Mouse (Mus musculus) small intestine, adult 2 months (tissue): ENCODE data around the gene Naaladl2. TPM values are rescaled to one million over a fixed set of nuclear protein-coding genes. Genes with fewer than 3 reads are reported as not detected.

ENCODE experiments used
- H3K27ac ChIP-seq: fragments of 200-500 bp; 2 replicates; pipeline ENCODE4 v1.5.1; 2012; ENCODE audit warnings: low read depth, low read length, control low read depth, inconsistent platforms; ENCODE audit not compliant: insufficient read depth
- H3K27me3 ChIP-seq: fragments of 200-500 bp; 2 replicates; pipeline ENCODE4 v1.6.1; 2012; ENCODE audit warnings: mild to moderate bottlenecking, moderate library complexity, low read length, inconsistent platforms; ENCODE audit not compliant: control insufficient read depth, insufficient read depth
- H3K36me3 ChIP-seq: fragments of 200-500 bp; 2 replicates; pipeline ENCODE4 v1.6.1; 2012; ENCODE audit warnings: mild to moderate bottlenecking, low read length, control low read depth, inconsistent platforms; ENCODE audit not compliant: control insufficient read depth, insufficient read depth
- H3K4me1 ChIP-seq: fragments of 200-500 bp; 2 replicates; pipeline ENCODE4 v1.6.1; 2012; ENCODE audit warnings: low read length, inconsistent platforms, mixed read lengths; ENCODE audit not compliant: control insufficient read depth, insufficient read depth, insufficient read length
- H3K4me3 ChIP-seq: fragments of 200-500 bp; 2 replicates; pipeline ENCODE4 v1.5.1; 2012; ENCODE audit warnings: low read depth, mild to moderate bottlenecking, control low read depth, inconsistent platforms, low read length, moderate library complexity
- CTCF ChIP-seq: fragments of 200-500 bp; IDR thresholded peaks from 2 replicates; pipeline ENCODE4 v1.5.1; 2012; ENCODE audit warnings: low read depth, mild to moderate bottlenecking, control low read depth, inconsistent platforms, low read length, moderate library complexity, mixed read lengths; ENCODE audit not compliant: insufficient replicate concordance, insufficient read length; ENCODE audit errors: extremely low read depth
- POLR2A ChIP-seq: fragments of 200-500 bp; IDR thresholded peaks from 2 replicates; pipeline ENCODE4 v1.6.1; 2012; ENCODE audit warnings: low read depth, mild to moderate bottlenecking, control low read depth, inconsistent platforms, low read length, moderate library complexity
- WGBS: fragments of 180-500 bp; shearing (Covaris S2); methylation state at CpG from one replicate; pipeline ENCODE4 v1.1.7; 2018; 5-methylcytosine and 5-hydroxymethylcytosine counted together
- polyA plus RNA-seq: library from polyadenylated mRNA; depleted of rRNA; stranded (reverse); fragments of >200 nt; gene quantifications from 2 replicates; pipeline ENCODE4 v1.2.3, GENCODE M21; 2012

Gene Naaladl2
- polyA plus RNA-seq, 1 experiment: 0.25 TPM

DNA sequence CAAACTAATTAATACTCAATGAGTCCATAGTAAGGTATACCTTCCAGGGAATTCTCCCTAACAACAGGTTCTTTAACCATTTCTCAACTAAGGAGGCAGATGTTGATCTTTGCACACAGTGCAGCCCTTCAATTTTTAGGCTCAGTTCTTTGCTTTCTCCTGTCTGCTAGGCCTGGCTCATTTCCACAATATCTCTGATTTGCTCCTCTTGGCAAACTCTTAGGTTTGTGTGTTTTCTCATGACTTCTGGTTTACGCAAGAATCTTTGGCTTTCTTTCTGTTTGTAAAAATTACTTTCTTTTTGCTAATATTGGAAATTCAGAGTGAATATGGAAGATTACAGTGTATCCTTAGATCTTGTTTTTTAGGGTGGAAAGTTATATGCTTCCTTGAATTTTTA lies 1385.3 kb downstream of the Naaladl2 start:
- no peaks in the 10 kb centered on the region for H3K4me1 ChIP-seq
- no peak overlapping the region for H3K27ac ChIP-seq
- H3K27me3 ChIP-seq: no peaks in the 10 kb centered on the region
- H3K4me3 ChIP-seq: no peak overlapping the region
- TF ChIP-seq CTCF: no peak
- no peak for TF ChIP-seq POLR2A
- no peaks in the 10 kb centered on the region for H3K36me3 ChIP-seq
- whole genome bisulfite sequencing: 89% methylated on average over 1 of the region's 1 CpGs
